Mouse (Mus musculus) hindbrain, postnatal 0 days (tissue): ENCODE data around the gene Exoc5. TPM values are rescaled to one million over a fixed set of nuclear protein-coding genes. Genes with fewer than 3 reads are reported as not detected.
"Not testable (repeated sequence)": the region's sequence is repeated elsewhere in the genome, so short reads cannot be mapped to it uniquely, and the experiment has no call there.

ENCODE experiments used
- ATAC-seq: fragments of 200-750 bp; cut with Nextera tagmentation; 2 replicates; pipeline ENCODE4 v1.8.0; 2017; ENCODE audit warnings: mild to moderate bottlenecking, moderate TSS enrichment, moderate library complexity
- DNase-seq: peaks from one replicate; pipeline ENCODE4 v3.0.0-alpha.2; 2015; ENCODE audit warnings: low spot score
- H3K27ac ChIP-seq: fragments of 300-500 bp; sonication (generic); 2 replicates; pipeline ENCODE4 v1.5.1; 2014; ENCODE audit warnings: mild to moderate bottlenecking
- H3K27me3 ChIP-seq: fragments of 300-500 bp; sonication (generic); 2 replicates; pipeline ENCODE4 v1.6.1; 2014; ENCODE audit warnings: low read length, mixed read lengths; ENCODE audit not compliant: insufficient read depth
- H3K36me3 ChIP-seq: fragments of 300-500 bp; sonication (generic); 2 replicates; pipeline ENCODE4 v1.6.1; 2014; ENCODE audit warnings: low read length, mixed read lengths; ENCODE audit not compliant: insufficient read depth
- H3K4me1 ChIP-seq: fragments of 300-500 bp; sonication (generic); 2 replicates; pipeline ENCODE4 v1.6.1; 2014; ENCODE audit warnings: antibody characterized with exemption, low read length, mixed read lengths; ENCODE audit not compliant: insufficient read depth
- H3K4me2 ChIP-seq: fragments of 300-500 bp; sonication (generic); 2 replicates; pipeline ENCODE4 v1.6.1; 2014; ENCODE audit warnings: low read depth, mild to moderate bottlenecking, low read length, moderate library complexity, mixed read lengths
- H3K4me3 ChIP-seq: fragments of 300-500 bp; sonication (generic); 2 replicates; pipeline ENCODE4 v1.5.1; 2014; ENCODE audit warnings: low read length
- H3K9ac ChIP-seq: fragments of 300-500 bp; sonication (generic); replicated peaks from 2 replicates; pipeline ENCODE4 v1.6.1; 2014; ENCODE audit warnings: mild to moderate bottlenecking, low read length, moderate library complexity, mixed read lengths
- H3K9me3 ChIP-seq: fragments of 300-500 bp; sonication (generic); 2 replicates; pipeline ENCODE4 v1.6.1; 2016; ENCODE audit warnings: low read length, mixed read lengths
- CTCF ChIP-seq: IDR thresholded peaks from 2 replicates; pipeline ENCODE4 v1.5.1; 2016; ENCODE audit warnings: antibody characterized with exemption, control low read depth, low read depth
- WGBS: fragments of 180-500 bp; shearing (Covaris S2); extraction: QIAGEN DNeasy Blood & Tissue Kit; methylation state at CpG from one replicate; pipeline ENCODE4 v1.1.7; 2014; 5-methylcytosine and 5-hydroxymethylcytosine counted together
- polyA plus RNA-seq: library from polyadenylated mRNA; unstranded; fragments of >200 nt; fragmentation: Nextera tagmentation; extraction: Ambion mirVana; gene quantifications from 2 replicates; pipeline ENCODE4 v1.2.1, GENCODE M21; 2015
- total RNA-seq: library from RNA; depleted of rRNA; stranded (reverse); fragments of >200 nt; gene quantifications from 2 replicates; pipeline ENCODE4 v1.2.3, GENCODE M21; 2014; rRNA removed

Exoc5 gene
- total RNA-seq = 59.8 and 64.7 TPM in 2 replicates
- 43.3 and 46.4 TPM in 2 replicates for polyA plus RNA-seq

GRCm38 (mm10) chr14:49066274-49066823 lies at the start of gene Exoc5:
Exoc5 (minus strand) TSS chr14:49066653.
- H3K9ac ChIP-seq = peak within 1 kb of the TSS; percentile 94
- H3K27ac ChIP-seq = peak within 1 kb of the TSS; percentile 99
- WGBS = under 1% methylated on average over 49 of the region's 53 CpGs
- H3K4me3 ChIP-seq = peak within 1 kb of the TSS; percentile 95
- TF ChIP-seq CTCF = no peak
- H3K9me3 ChIP-seq = no peaks in the 10 kb centered on the region
- H3K4me1 ChIP-seq = peaks cover 16% of the 10 kb centered on the region
- DNase-seq = peak; percentile 98
- peak within 1 kb of the TSS; percentile 77 for H3K4me2 ChIP-seq
- peak; percentile 97 for ATAC-seq
- no peaks in the 10 kb centered on the region for H3K27me3 ChIP-seq
- H3K36me3 ChIP-seq = no peaks in the 10 kb centered on the region

- 48% methylated on average over 1 of the region's 1 CpGs for WGBS
These were observed 25.3 kb upstream of the Exoc5 start for GRCm38 (mm10) chr14:49091755-49092154.

GRCm38 (mm10) chr14:49091277-49091676 lies 24.8 kb upstream of the Exoc5 start:
- WGBS = 75% methylated on average over 4 of the region's 4 CpGs
- no peak for TF ChIP-seq CTCF
- 0 out of 2 replicates have a peak, but pooled peaks cover 3% of the 10 kb centered on the region for H3K36me3 ChIP-seq

More at GRCm38 (mm10) chr14:49091755-49092154, 25.3 kb upstream of the Exoc5 start:
- not testable (repeated sequence) for H3K4me3 ChIP-seq, H3K9ac ChIP-seq, H3K27ac ChIP-seq, H3K4me2 ChIP-seq, H3K4me1 ChIP-seq, DNase-seq, ATAC-seq, H3K36me3 ChIP-seq, H3K9me3 ChIP-seq, H3K27me3 ChIP-seq
- 0 out of 2 replicates have a peak, but pooled peaks have one; percentile 19 for TF ChIP-seq CTCF

GRCm38 (mm10) chr14:49090102-49090501 lies 23.6 kb upstream of the Exoc5 start:
- DNase-seq = no peak
- no peak for ATAC-seq
- WGBS = 55% methylated on average over 5 of the region's 5 CpGs
- no peaks in the 10 kb centered on the region for H3K27me3 ChIP-seq
- H3K36me3 ChIP-seq = 0 out of 2 replicates have a peak, but pooled peaks cover 3% of the 10 kb centered on the region
- no peak overlapping the region for H3K9ac ChIP-seq
- no peak for TF ChIP-seq CTCF
- no peak overlapping the region for H3K4me2 ChIP-seq
- no peaks in the 10 kb centered on the region for H3K4me1 ChIP-seq
- no peak overlapping the region for H3K27ac ChIP-seq
- H3K9me3 ChIP-seq = no peaks in the 10 kb centered on the region
- no peak overlapping the region for H3K4me3 ChIP-seq

More at GRCm38 (mm10) chr14:49091277-49091676, 24.8 kb upstream of the Exoc5 start:
- H3K4me3 ChIP-seq = no peak overlapping the region
- H3K27me3 ChIP-seq = no peaks in the 10 kb centered on the region
- no peak overlapping the region for H3K27ac ChIP-seq
- ATAC-seq (no peak), DNase-seq (no peak)
- no peaks in the 10 kb centered on the region for H3K4me1 ChIP-seq
- no peak overlapping the region for H3K4me2 ChIP-seq
- no peaks in the 10 kb centered on the region for H3K9me3 ChIP-seq
- no peak overlapping the region for H3K9ac ChIP-seq

GRCm38 (mm10) chr14:49089461-49090058 lies 23.1 kb upstream of the Exoc5 start:
- ATAC-seq (no peak), DNase-seq (no peak)
- no peaks in the 10 kb centered on the region for H3K27me3 ChIP-seq
- H3K4me1 ChIP-seq = no peaks in the 10 kb centered on the region
- 0 out of 2 replicates have a peak, but pooled peaks cover 3% of the 10 kb centered on the region for H3K36me3 ChIP-seq
- H3K9me3 ChIP-seq = no peaks in the 10 kb centered on the region
- H3K4me3 ChIP-seq = no peak overlapping the region
- no peak overlapping the region for H3K4me2 ChIP-seq
- TF ChIP-seq CTCF = no peak
- H3K27ac ChIP-seq = no peak overlapping the region
- H3K9ac ChIP-seq = no peak overlapping the region
- WGBS = 18% methylated on average over 6 of the region's 6 CpGs

- no peaks in the 10 kb centered on the region for H3K9me3 ChIP-seq
- DNase-seq = no peak
- H3K36me3 ChIP-seq = peaks cover 3% of the 10 kb centered on the region; the same call in 1 of the 2 replicates
- no peak overlapping the region for H3K4me2 ChIP-seq
- no peak overlapping the region for H3K9ac ChIP-seq
- ATAC-seq = no peak
- H3K4me3 ChIP-seq = no peak overlapping the region
- H3K4me1 ChIP-seq = no peaks in the 10 kb centered on the region
- H3K27me3 ChIP-seq = no peaks in the 10 kb centered on the region
- 56% methylated on average over 14 of the region's 14 CpGs for WGBS
- no peak for TF ChIP-seq CTCF
- no peak overlapping the region for H3K27ac ChIP-seq
These were observed 21.9 kb upstream of the Exoc5 start for GRCm38 (mm10) chr14:49088155-49089048.
